Mouse (Mus musculus): ENCODE data around the gene Mtx1.

GRCm38 (mm10) chr3:89181749-89182500 is 45.0 kb downstream of the Mtx1 start:
- TF ChIP-seq CTCF (IDR thresholded peaks at IDR 0.05; ENCODE audit: control insufficient read depth, insufficient read depth, low read length) (no peak), POLR2A (IDR thresholded peaks at IDR 0.05; ENCODE audit: borderline replicate concordance, control insufficient read depth, low read depth, low read length) (no peak)
